Mouse (Mus musculus): ENCODE measurements around the gene Upf1.

- no peak for TF ChIP-seq CTCF (conservative IDR thresholded peaks at IDR 0.05; ENCODE audit: low read length)
- TF ChIP-seq NANOG (IDR thresholded peaks at IDR 0.05; ENCODE audit: borderline replicate concordance, low read length): no peak
Measured at GRCm38 (mm10) chr8:70347860-70348420, 5.1 kb downstream of the Upf1 start.
